Mouse (Mus musculus) kidney, postnatal 14 days (tissue): Measurements from ENCODE around the gene Muc3.
"Not testable (repeated sequence)": the region's sequence is repeated elsewhere in the genome, so short reads cannot be mapped to it uniquely, and the experiment has no call there.

ENCODE experiments used
- DNase-seq: peaks from one replicate; pipeline ENCODE4 v3.0.0; 2022; ENCODE audit warnings: mixed read lengths

The Muc3 gene

GRCm38 (mm10) chr5:137121280-137121679, 27.8 kb downstream of the Muc3 start:
- no peak for DNase-seq

GRCm38 (mm10) chr5:137118878-137119277, 30.2 kb downstream of the Muc3 start:
- no peak for DNase-seq

- not testable (repeated sequence) for DNase-seq
Measured at GRCm38 (mm10) chr5:137117994-137118393, 31.1 kb downstream of the Muc3 start.

- DNase-seq = no peak
Measured at GRCm38 (mm10) chr5:137116987-137117386, 32.1 kb downstream of the Muc3 start.

- peak; percentile 87 for DNase-seq
Measured at GRCm38 (mm10) chr5:137115866-137116847, 33.0 kb downstream of the Muc3 start, which contains the start of gene Trim56. Gene Trim56, minus strand, starts transcription at chr5:137116209.

- no peak for DNase-seq
Measured at GRCm38 (mm10) chr5:137114891-137115561, 34.1 kb downstream of the Muc3 start.

- DNase-seq = no peak
Measured at GRCm38 (mm10) chr5:137111542-137112408, 37.3 kb downstream of the Muc3 start.

- no peak for DNase-seq
Measured at GRCm38 (mm10) chr5:137110863-137111262, 38.3 kb downstream of the Muc3 start.

- peak; percentile 52 for DNase-seq
Measured at GRCm38 (mm10) chr5:137109941-137110593, 39.1 kb downstream of the Muc3 start.

GRCm38 (mm10) chr5:137108111-137108510, 41.0 kb downstream of the Muc3 start:
- DNase-seq = no peak

- DNase-seq = peak; percentile 72
Measured at GRCm38 (mm10) chr5:137107670-137108069, 41.5 kb downstream of the Muc3 start.

GRCm38 (mm10) chr5:137107024-137107423, 42.1 kb downstream of the Muc3 start:
- peak; percentile 86 for DNase-seq

GRCm38 (mm10) chr5:137106434-137106833, 42.7 kb downstream of the Muc3 start:
- DNase-seq = peak; percentile 75

GRCm38 (mm10) chr5:137103969-137104368, 45.2 kb downstream of the Muc3 start:
- DNase-seq = no peak

- no peak for DNase-seq
Measured at GRCm38 (mm10) chr5:137102575-137103522, 46.3 kb downstream of the Muc3 start.

GRCm38 (mm10) chr5:137102078-137102477, 47.0 kb downstream of the Muc3 start:
- no peak for DNase-seq

- DNase-seq = no peak
Measured at GRCm38 (mm10) chr5:137100660-137101059, 48.5 kb downstream of the Muc3 start.

- no peak for DNase-seq
Measured at GRCm38 (mm10) chr5:137098418-137098817, 50.7 kb downstream of the Muc3 start.

GRCm38 (mm10) chr5:137096037-137096436, 53.1 kb downstream of the Muc3 start:
- peak; percentile 83 for DNase-seq

- no peak for DNase-seq
Measured at GRCm38 (mm10) chr5:137095135-137095534, 54.0 kb downstream of the Muc3 start.

- peak; percentile 51 for DNase-seq
Measured at GRCm38 (mm10) chr5:137093720-137094119, 55.4 kb downstream of the Muc3 start.
